Mouse (Mus musculus): ENCODE data around the gene Tbc1d17.

The Tbc1d17 gene

GRCm38 (mm10) chr7:44868919-44869696, 20.2 kb upstream of the Tbc1d17 start:
- DNase-seq (ENCODE audit: low spot score in 2 of 2), result peak; percentile 47 to 77

GRCm38 (mm10) chr7:44868465-44868864, 19.6 kb upstream of the Tbc1d17 start:
- no peak for DNase-seq (ENCODE audit: low spot score in 2 of 2)

GRCm38 (mm10) chr7:44867802-44868201, 18.9 kb upstream of the Tbc1d17 start:
- no peak for DNase-seq (ENCODE audit: low spot score in 2 of 2)

- DNase-seq (ENCODE audit: low spot score in 2 of 2), result no peak
Observed at GRCm38 (mm10) chr7:44867010-44867702, 18.3 kb upstream of the Tbc1d17 start.

- DNase-seq (ENCODE audit: low spot score in 2 of 2), result peak; percentile 64 to 77
Observed at GRCm38 (mm10) chr7:44866276-44867009, 17.6 kb upstream of the Tbc1d17 start.

GRCm38 (mm10) chr7:44864595-44865542, 16.0 kb upstream of the Tbc1d17 start:
- no peak for DNase-seq (ENCODE audit: low spot score in 2 of 2)

GRCm38 (mm10) chr7:44863982-44864494, 15.2 kb upstream of the Tbc1d17 start:
- no peak for DNase-seq (ENCODE audit: low spot score in 2 of 2)

- DNase-seq (ENCODE audit: low spot score in 2 of 2), result no peak
Observed at GRCm38 (mm10) chr7:44863210-44863609, 14.3 kb upstream of the Tbc1d17 start.

GRCm38 (mm10) chr7:44862434-44862833, 13.6 kb upstream of the Tbc1d17 start:
- no peak for DNase-seq (ENCODE audit: low spot score in 2 of 2)

GRCm38 (mm10) chr7:44861429-44861816, 12.5 kb upstream of the Tbc1d17 start:
- DNase-seq (ENCODE audit: low spot score in 2 of 2), result no peak

GRCm38 (mm10) chr7:44860576-44861428, 11.9 kb upstream of the Tbc1d17 start:
- DNase-seq (ENCODE audit: low spot score in 2 of 2), result peak; percentile 76 to 92

- no peak for DNase-seq (ENCODE audit: low spot score in 2 of 2)
Observed at GRCm38 (mm10) chr7:44859896-44860295, 11.0 kb upstream of the Tbc1d17 start.

GRCm38 (mm10) chr7:44857905-44858304, 9.0 kb upstream of the Tbc1d17 start:
- peak; percentile 77 to 83 for DNase-seq (ENCODE audit: low spot score in 2 of 2)

- DNase-seq (ENCODE audit: low spot score in 2 of 2), result peak; percentile 85 to 94
Observed at GRCm38 (mm10) chr7:44857042-44857552, 8.2 kb upstream of the Tbc1d17 start, which contains the start of gene Pnkp. TSS of gene Pnkp (plus strand) at chr7:44857139.

- DNase-seq (ENCODE audit: low spot score in 2 of 2), result no peak
Observed at GRCm38 (mm10) chr7:44856265-44856916, 7.5 kb upstream of the Tbc1d17 start.

- no peak for DNase-seq (ENCODE audit: low spot score in 2 of 2)
Observed at GRCm38 (mm10) chr7:44855036-44855435, 6.2 kb upstream of the Tbc1d17 start.

- DNase-seq (ENCODE audit: low spot score in 2 of 2), result peak; percentile 86 to 92
Observed at GRCm38 (mm10) chr7:44854356-44855031, 5.6 kb upstream of the Tbc1d17 start.

- peak in 1 of 2 experiments; percentile 33 for DNase-seq (ENCODE audit: low spot score in 2 of 2)
Observed at GRCm38 (mm10) chr7:44853596-44854355, 4.9 kb upstream of the Tbc1d17 start.
